Mouse (Mus musculus) inflammation-experienced regulatory T-cells (primary cell): Measurements from ENCODE around the gene Iffo2. TPM values are rescaled to one million over a fixed set of nuclear protein-coding genes. Genes with fewer than 3 reads are reported as not detected.

ENCODE experiments used
- polyA plus RNA-seq, 2 experiments: library from polyadenylated mRNA; unstranded; fragments of 100-300 nt; shearing (Covaris generic); gene quantifications; one replicate each; pipeline ENCODE4 v1.2.1; 2017

The Iffo2 gene
- 1 to 10 TPM; 4.1 to 4.2 TPM for polyA plus RNA-seq

GRCm38 (mm10) chr4:139530248-139530647 lies at the start of gene Iffo2:
TSS of gene Iffo2 (plus strand) at chr4:139530548.

GRCm38 (mm10) chr4:139602357-139603244 lies 72.3 kb downstream of the Iffo2 start, which contains the start of gene Gm21969:
TSS of gene Gm21969 (plus strand) at chr4:139603186.

DNA sequence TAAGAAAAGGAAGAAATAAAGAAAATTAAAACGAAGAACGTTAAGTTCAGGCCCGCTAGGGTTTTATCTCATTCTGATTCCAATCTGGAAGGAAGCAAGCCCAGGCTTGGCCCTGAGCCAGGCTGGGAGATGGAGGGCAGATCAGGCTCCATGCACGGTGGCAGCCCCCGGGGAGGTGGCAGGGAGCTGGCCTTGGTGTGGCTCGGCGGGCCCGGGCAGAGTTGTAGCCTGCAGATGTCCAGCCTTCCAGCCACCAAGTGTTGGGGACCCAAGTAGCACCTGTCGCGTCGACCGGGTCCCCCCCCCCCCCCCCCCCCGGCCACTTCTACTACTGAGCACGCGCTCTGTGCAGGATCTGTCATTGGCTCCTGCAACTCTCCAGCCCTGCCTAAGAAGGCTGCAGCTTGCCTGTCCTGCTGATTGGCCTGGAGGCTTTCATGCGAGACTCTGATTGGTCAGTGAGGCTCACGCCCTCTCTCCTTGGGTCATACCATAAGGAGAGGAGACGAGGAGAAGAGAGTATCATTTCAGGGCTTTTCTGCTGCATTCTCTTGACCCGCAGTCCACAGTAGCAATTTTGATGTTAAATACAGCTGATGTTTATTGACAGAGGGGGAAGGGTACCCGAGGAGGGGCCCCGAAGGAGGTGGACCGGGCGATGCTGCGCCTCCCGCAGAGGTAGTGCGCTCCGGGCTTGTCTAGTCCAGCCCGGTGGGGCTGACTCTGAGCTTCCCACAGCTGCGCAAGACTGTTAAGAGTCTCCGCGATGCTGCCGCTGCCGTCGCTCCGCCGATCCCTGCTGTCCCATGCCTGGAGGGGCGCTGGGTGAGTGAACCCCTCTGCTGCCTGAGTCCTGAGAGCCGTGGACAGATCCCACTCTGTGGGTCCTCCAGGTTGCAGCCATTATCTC lies 92.3 kb downstream of the Iffo2 start, which contains the start of gene Aldh4a1:
Aldh4a1 (plus strand) TSS at position 494 of the 910 bp plus-strand sequence.

DNA sequence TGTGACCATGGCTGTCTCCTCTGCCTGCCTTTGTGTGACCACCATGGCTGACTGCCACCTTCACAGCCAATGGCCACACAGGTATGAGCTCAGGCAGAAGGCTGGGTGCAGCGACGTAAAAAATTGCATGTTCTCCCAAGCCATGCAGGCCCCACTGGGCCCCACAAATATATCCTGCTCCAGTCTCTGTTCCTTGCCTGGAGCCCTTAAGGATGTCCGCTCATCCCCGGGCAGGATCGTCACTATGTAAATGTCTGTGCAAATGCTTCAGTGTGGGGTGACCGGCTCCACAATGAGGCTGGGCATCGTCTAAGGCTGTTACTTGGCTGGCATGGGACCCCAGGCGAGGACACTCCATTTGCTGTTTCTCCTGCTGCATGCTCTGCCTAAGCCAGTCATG lies 122.9 kb downstream of the Iffo2 start, which contains the start of gene Tas1r2:
Tas1r2 (plus strand) TSS at position 301 of the 400 bp plus-strand sequence.

Other genes with a start within 250 kb of the Iffo2 start
- 10 to 100 TPM; 10.9 to 11.4 TPM for gene Pqlc2, start 219.8 kb upstream of the Iffo2 start, polyA plus RNA-seq
- gene Akr7a5, start 219.8 kb upstream of the Iffo2 start, polyA plus RNA-seq, result 10 to 100 TPM; 27.8 to 46.5 TPM
- 10 to 100 TPM; 79.4 to 94.2 TPM for gene Mrto4, start 178.0 kb upstream of the Iffo2 start, polyA plus RNA-seq
- gene Emc1, start 178.0 kb upstream of the Iffo2 start, polyA plus RNA-seq, result 10 to 100 TPM; 46.3 to 59.0 TPM
- 10 to 100 TPM; 69.0 to 73.2 TPM for gene Ubr4, start 177.9 kb upstream of the Iffo2 start, polyA plus RNA-seq
- gene Gm21969, start 72.6 kb downstream of the Iffo2 start, polyA plus RNA-seq, result under 1 TPM in 1 of 2 experiments, not detected in 1; 0.05 TPM
- gene Aldh4a1, start 92.3 kb downstream of the Iffo2 start, polyA plus RNA-seq, result 10 to 100 TPM; 14.7 to 35.7 TPM
- gene Tas1r2, start 123.0 kb downstream of the Iffo2 start, polyA plus RNA-seq, result not detected